Mouse (Mus musculus): ENCODE data around the gene G6pd2. TPM values are rescaled to one million over a fixed set of nuclear protein-coding genes. Genes with fewer than 3 reads are reported as not detected.

G6pd2 gene
- not detected in 2 replicates for polyA plus RNA-seq (2016; fragmentation: Nextera tagmentation; extraction: Ambion mirVana)

GRCm38 (mm10) chr5:61808516-61808915, at the start of gene G6pd2:
G6pd2 (plus strand) TSS chr5:61808816.
- no peak for DNase-seq (ENCODE audit: low spot score)
- WGBS: 93% methylated on average over 2 of the region's 2 CpGs

DNA sequence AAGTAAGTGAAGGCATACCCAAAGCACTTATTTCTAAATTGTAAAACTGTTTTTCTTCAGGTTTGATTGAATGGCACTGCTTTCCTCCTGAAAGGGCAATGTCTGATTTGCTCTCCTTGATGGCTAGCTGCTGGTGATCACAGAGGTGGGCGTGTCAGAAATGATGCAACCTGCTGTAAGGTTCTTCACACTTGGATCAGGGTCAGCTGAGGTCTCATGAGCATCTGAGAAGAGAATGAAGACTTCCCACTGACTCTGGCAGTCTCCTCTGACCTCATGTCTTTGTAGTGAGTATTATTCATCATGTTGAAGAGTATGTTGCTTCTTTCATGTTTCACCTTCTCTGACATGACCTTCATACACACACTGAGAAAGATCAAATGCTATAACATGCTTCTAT, 44.4 kb upstream of the G6pd2 start:
- WGBS: 48% methylated on average over 1 of the region's 1 CpGs
- Histone ChIP-seq H3K27me3 (ENCODE audit: insufficient read depth, poor library complexity, severe bottlenecking) (no peaks in the 10 kb centered on the region), H3K4me1 (no peaks in the 10 kb centered on the region), H3K36me3 (no peaks in the 10 kb centered on the region), H3K9me3 (no peaks in the 10 kb centered on the region), H3K4me3 (no peak overlapping the region), H3K27ac (no peak overlapping the region)
- DNase-seq (ENCODE audit: low spot score): no peak

More at GRCm38 (mm10) chr5:61808516-61808915, at the start of gene G6pd2:
- H3K36me3 ChIP-seq: no peaks in the 10 kb centered on the region
- H3K27me3 ChIP-seq (ENCODE audit: insufficient read depth, poor library complexity, severe bottlenecking): no peaks in the 10 kb centered on the region
- no peaks in the 10 kb centered on the region for H3K4me1 ChIP-seq
- no peak within 1 kb of the TSS for H3K27ac ChIP-seq
- no peaks in the 10 kb centered on the region for H3K9me3 ChIP-seq
- H3K4me3 ChIP-seq: no peak within 1 kb of the TSS

DNA sequence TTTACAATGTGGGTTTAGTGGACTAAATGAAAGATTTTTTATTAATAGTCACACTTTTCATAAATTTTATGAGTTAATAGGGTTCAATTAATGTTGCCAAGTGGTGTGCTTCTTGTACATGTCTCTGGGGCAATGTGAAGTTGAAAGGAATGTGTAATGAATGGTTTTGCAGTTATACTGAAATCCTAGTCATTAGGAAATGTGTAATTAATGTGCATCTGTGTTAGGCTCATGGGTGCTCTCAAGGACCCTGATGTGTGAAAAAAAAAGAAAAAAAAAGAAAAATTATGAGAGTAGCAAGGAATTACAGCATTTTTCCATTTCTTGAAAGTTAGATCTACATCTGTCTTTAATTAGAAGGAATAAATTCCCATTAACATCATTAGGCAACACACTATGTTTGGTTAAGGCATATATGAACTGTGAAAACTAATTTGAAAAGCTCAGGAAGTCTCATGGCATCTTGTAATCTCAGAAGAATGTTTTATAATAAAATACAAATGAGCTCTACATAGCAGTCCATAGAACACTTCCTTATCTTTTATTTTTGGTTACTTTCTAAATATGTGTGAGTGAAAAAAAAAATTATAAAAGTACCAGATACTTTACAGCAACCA, 24.4 kb downstream of the G6pd2 start:
- no peak overlapping the region for H3K4me3 ChIP-seq
- H3K9me3 ChIP-seq: no peaks in the 10 kb centered on the region
- no peaks in the 10 kb centered on the region for H3K36me3 ChIP-seq
- no peaks in the 10 kb centered on the region for H3K27me3 ChIP-seq (ENCODE audit: insufficient read depth, poor library complexity, severe bottlenecking)
- H3K4me1 ChIP-seq: no peaks in the 10 kb centered on the region
- DNase-seq (ENCODE audit: low spot score): no peak
- H3K27ac ChIP-seq: no peak overlapping the region

- no peaks in the 10 kb centered on the region for H3K27me3 ChIP-seq (ENCODE audit: insufficient read depth, poor library complexity, severe bottlenecking)
- WGBS: 76% methylated on average over 2 of the region's 2 CpGs
- no peak overlapping the region for H3K27ac ChIP-seq
- no peaks in the 10 kb centered on the region for H3K4me1 ChIP-seq
- H3K9me3 ChIP-seq: no peaks in the 10 kb centered on the region
- no peaks in the 10 kb centered on the region for H3K36me3 ChIP-seq
- no peak for DNase-seq (ENCODE audit: low spot score)
- no peak overlapping the region for H3K4me3 ChIP-seq
These were observed 35.3 kb downstream of the G6pd2 start for GRCm38 (mm10) chr5:61843891-61844290.
